Mouse (Mus musculus) brain, embryonic 18.5 days (tissue): ENCODE measurements at regions not wholly inside any gene's neighbourhood (a gene's known extent, or its start where the extent isn't known, plus 50 kb on each side); places are given as distances from the start of the nearest gene placed in this dataset.

Source experiments
- DNase-seq: peaks from one replicate; pipeline ENCODE4 v3.0.0-alpha.2; 2012; ENCODE audit warnings: low read depth, low spot score

DNA sequence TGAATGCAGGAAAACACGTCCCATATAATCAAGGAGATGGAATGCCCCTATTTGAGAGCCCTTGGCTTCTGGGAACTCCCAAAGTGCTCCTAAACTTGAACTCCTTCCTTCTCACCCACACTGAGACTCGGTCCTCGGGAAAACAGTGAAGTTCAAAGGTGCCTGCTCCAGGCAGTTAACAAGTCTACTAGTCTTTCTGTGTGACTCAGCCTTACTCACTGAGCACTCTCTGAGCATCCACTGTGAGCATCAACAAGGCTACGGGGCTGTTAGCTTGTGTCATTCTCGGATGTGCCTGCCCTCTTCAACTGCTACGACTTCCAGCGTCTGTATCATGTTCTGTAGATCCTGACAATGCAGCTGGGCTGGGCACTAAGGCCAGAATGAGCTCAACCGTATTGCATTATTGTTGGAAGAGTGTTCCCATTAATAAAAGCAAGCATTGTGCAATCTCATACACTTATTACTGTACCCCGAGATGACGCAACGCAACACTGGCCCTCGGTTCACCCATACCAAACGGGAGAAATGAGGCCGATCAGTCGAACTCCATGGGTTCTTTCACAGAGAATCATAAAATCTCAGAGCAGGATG is 96.1 kb upstream of the Egr2 start:
- DNase-seq = no peak

DNA sequence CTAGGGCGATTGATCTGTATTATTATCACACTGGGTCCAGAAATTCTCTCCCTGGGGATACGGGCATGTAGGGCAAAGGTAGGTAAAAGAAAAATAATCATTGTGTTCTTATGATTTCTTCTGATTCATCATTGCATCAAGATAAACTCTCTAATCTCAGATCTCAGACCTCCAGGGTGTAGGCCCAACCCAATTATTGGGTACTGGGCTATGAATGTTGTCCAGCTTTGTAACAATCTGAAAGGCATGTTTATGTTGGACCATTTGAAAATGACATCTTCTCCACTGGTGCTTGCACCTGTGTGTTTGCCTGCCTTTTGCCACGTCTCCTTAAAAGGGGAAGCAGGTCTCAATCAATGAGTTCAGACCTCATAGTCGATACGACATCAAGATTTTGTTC is 95.4 kb upstream of the Egr2 start:
- no peak for DNase-seq

DNA sequence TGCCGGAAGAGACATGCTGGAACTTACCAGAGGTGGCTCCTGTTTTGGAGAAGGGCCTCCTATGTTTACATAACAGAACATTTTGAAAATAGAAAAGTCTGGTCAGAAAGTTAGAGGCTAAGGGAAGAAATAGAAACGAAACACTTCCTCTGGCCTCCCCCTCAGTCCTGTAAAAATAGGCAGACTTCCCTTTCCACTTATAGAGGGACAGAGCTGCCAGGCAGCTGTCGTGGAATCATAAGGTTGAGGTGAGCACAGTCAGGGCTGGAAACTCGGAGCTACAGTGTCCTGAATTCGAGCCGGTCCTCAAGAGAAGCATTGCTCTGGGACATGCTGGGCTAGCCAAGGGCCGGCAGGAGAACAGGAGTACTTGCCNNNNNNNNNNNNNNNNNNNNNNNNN is 94.0 kb upstream of the Egr2 start:
- DNase-seq = no peak

- DNase-seq = no peak
Observed at GRCm38 (mm10) chr10:67448875-67449274, 86.4 kb upstream of the Egr2 start.

DNA sequence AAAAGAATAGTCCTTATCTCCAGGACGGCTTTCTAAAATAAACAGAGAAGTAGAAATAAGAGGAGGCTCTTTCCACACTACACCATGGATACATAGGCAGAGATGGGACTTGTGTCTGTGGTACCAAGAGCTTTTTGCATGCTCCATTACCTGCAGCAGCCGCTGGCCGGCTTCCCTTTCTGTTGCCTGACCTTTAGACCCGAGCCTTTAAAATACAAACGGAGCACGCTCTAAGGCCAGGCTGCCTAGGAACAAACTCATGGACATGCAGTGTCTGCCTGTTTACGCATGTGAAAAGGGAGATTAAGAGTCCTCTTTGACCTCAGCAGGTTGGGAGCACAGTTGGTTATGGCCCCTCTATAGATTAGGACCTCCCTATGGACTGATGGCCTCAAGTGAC is 81.1 kb upstream of the Egr2 start:
- no peak for DNase-seq

DNA sequence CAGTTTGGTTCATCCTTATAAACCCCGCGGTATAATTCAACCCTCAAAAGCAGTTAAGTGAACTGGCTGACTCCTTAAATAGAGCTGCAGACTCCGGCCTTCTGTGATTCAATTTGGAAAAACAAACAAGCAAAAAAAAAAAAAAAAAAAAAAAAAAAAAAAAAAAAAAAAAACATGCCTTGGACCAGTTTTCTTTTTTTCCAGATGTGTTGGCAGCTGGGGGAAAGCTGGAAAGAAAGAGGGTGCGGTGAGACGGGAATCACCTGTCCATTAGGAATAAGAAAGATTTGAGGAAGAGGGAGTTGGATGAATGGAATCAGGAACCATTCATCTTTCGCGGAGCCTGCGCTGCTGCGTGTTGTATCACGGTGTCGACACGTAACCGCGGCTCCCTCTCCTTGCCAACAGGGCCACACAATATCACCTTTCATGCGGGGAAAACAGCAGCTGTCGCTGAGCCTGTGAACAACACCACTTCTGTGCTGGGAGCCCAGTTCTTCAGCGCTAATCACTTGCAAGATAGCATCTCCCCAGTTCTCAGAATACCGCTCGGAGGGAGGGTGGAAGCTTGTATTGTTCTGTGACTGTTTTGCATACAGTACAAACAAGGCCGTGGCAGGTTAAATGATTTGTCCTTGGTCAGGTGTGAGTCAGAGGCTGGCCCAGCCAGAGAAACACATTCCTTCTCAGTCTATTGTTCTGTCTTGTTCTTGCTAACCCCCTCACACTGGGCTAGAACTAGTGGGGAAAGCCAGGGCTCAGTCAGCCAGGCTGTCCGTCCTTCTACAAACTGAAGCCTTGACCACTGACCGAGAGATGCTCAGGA is 76.6 kb upstream of the Egr2 start:
- no peak for DNase-seq

GRCm38 (mm10) chr10:67461321-67461720 is 74.0 kb upstream of the Egr2 start:
- no peak for DNase-seq

DNA sequence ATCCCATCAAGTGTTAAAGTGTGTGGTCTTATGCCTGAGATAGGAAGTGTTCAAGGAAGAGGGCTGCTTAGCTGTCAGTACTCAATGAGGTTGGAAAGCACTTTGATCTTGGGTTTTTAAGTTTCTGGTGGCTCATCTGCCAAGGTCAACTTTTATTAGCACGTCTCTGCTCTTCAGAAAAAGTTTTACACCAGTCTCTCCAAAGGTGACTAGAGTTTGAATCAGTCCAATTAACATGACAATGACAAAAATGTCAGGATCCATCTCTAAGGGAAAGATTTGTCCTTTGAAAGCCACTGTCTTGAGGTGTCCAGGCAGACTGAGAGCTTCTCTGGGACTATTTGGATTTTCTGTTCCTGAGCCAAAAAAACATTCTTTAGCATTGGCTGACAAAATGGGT is 73.4 kb upstream of the Egr2 start:
- DNase-seq = no peak

GRCm38 (mm10) chr10:67468724-67469123 is 66.6 kb upstream of the Egr2 start:
- no peak for DNase-seq

DNA sequence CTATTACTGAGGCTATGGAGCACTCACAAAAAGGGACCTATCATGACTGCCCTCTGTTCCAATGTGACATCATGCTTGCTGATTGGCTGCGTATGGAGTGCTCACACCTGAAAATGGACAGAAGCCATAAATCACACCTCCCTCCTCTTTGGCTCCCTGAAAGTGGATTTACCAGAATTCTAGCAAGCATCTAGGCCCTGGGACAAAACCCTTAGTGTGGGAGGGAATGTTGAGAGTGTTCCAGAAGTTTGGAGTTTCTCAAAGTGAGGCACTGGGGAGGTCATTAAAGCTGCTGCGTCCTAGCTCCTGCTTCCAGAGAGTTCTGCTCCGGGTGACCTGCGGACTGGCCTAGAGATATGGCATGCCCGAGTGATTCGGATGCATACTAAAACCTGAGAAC is 62.3 kb upstream of the Egr2 start:
- no peak for DNase-seq

GRCm38 (mm10) chr10:67474336-67474735 is 60.9 kb upstream of the Egr2 start:
- no peak for DNase-seq

DNA sequence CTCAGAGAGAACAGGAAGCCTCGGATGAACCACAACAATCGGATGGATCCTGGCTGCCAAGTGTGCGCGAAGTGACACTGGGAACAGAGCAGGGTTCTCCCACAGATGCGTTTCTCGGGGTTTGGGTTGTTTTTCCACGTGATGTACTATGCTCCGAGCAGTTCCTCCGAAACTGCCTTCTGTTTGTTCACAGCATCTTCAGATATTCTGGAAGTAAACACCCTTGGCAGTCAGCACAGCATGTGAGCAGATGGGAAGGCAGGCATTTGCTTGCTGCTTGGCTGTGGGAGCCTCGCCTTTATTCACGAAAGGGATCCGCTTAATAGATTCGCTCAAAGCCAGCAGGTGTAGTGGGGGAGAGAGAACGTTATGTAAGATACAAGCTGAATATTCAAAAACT is 53.0 kb upstream of the Egr2 start:
- DNase-seq = peak; percentile 63

DNA sequence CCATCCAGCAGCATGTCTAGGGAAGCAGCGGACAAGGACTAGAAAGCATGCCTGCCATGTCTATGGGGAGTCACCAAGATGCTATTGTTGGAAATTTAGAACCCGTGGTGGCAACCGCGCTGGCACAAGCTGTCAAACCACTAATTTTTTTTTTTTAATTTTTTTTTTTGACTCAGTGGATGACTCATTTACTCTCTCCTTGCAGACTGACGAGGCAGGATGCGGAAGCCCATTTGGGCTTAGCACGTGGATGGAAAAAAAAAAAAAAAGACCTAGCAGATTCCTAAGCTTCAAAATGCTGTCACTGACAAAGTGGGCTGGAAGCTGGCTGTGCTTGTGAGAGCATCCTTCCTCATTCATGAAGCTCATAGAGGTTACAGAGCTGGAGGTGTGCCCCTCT is 51.9 kb upstream of the Egr2 start:
- no peak for DNase-seq

DNA sequence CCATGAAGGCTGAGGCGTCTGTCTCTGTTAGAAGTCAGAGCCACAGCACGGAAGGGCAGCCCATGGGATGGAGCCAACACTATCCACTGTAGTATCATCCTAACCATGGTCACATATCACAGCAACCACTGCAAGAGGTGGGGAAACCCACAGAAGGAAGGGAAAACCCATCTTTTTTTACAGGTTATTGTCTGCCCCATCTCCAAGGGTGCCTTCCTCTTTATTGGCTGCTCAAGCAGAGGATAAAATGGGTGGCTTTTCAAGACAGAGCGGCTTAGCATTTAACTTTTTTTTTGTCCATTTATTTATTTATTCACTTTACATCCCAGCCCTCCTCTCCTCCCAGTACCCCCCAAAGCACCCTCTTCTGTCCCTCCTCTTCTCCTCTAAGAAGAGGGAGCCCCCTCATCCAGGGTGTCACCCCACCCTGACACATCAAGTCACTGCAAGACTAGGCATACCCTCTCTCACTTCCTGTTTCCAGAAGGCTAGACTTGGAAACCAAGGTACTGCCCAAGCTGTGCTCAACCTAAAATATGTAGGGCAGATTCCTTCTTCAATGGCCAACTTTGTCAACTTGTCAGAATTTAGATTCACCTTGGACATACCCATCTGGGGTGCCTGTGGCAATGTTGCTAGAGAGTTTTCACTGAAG is 51.1 kb upstream of the Egr2 start:
- DNase-seq = no peak
